Mouse (Mus musculus) gonadal fat pad, adult 2 months (tissue): ENCODE data around the gene Aoc2. TPM values are rescaled to one million over a fixed set of nuclear protein-coding genes. Genes with fewer than 3 reads are reported as not detected.

ENCODE experiments used
- DNase-seq: peaks from one replicate; pipeline ENCODE4 v3.0.0-alpha.2; 2012; ENCODE audit warnings: low read depth
- polyA plus RNA-seq: library from polyadenylated mRNA; depleted of rRNA; stranded (reverse); fragments of >200 nt; gene quantifications from 2 replicates; pipeline ENCODE4 v1.2.3, GENCODE M21; 2012; rRNA removed

The Aoc2 gene
- polyA plus RNA-seq, result 3.2 and 3.6 TPM in 2 replicates

- no peak for DNase-seq
Measured at GRCm38 (mm10) chr11:101324763-101325162, at the start of gene Aoc2. TSS of gene Aoc2 (plus strand) at chr11:101325063.

GRCm38 (mm10) chr11:101275309-101275708, 49.6 kb upstream of the Aoc2 start:
- DNase-seq, result no peak

- no peak for DNase-seq
Measured at GRCm38 (mm10) chr11:101276319-101277070, 48.4 kb upstream of the Aoc2 start.

GRCm38 (mm10) chr11:101277381-101278222, 47.3 kb upstream of the Aoc2 start:
- no peak for DNase-seq

- DNase-seq, result no peak
Measured at GRCm38 (mm10) chr11:101278223-101279192, 46.4 kb upstream of the Aoc2 start, which contains the start of the genes Cntd1 and Coa3. TSS of gene Cntd1 (plus strand) at chr11:101279012. TSS of gene Coa3 (minus strand) at chr11:101279114.

- DNase-seq, result no peak
Measured at GRCm38 (mm10) chr11:101279193-101279569, 45.7 kb upstream of the Aoc2 start.

- no peak for DNase-seq
Measured at GRCm38 (mm10) chr11:101280837-101281236, 44.0 kb upstream of the Aoc2 start.

GRCm38 (mm10) chr11:101282896-101283295, 42.0 kb upstream of the Aoc2 start:
- DNase-seq, result no peak

- DNase-seq, result no peak
Measured at GRCm38 (mm10) chr11:101283805-101284204, 41.1 kb upstream of the Aoc2 start.

- no peak for DNase-seq
Measured at GRCm38 (mm10) chr11:101287306-101287705, 37.6 kb upstream of the Aoc2 start.

- no peak for DNase-seq
Measured at GRCm38 (mm10) chr11:101291231-101291630, 33.6 kb upstream of the Aoc2 start.

- no peak for DNase-seq
Measured at GRCm38 (mm10) chr11:101295191-101295590, 29.7 kb upstream of the Aoc2 start.

GRCm38 (mm10) chr11:101300881-101301280, 24.0 kb upstream of the Aoc2 start:
- no peak for DNase-seq

GRCm38 (mm10) chr11:101301299-101302003, 23.4 kb upstream of the Aoc2 start:
- no peak for DNase-seq

- no peak for DNase-seq
Measured at GRCm38 (mm10) chr11:101302004-101302798, 22.7 kb upstream of the Aoc2 start, which contains the start of gene Becn1. TSS of gene Becn1 (minus strand) at chr11:101302286.

GRCm38 (mm10) chr11:101307744-101308143, 17.1 kb upstream of the Aoc2 start:
- DNase-seq, result no peak

GRCm38 (mm10) chr11:101311083-101311482, 13.8 kb upstream of the Aoc2 start:
- no peak for DNase-seq

- DNase-seq, result no peak
Measured at GRCm38 (mm10) chr11:101312150-101312549, 12.7 kb upstream of the Aoc2 start.

- no peak for DNase-seq
Measured at GRCm38 (mm10) chr11:101314567-101314966, 10.3 kb upstream of the Aoc2 start.

GRCm38 (mm10) chr11:101315082-101315650, 9.7 kb upstream of the Aoc2 start:
- no peak for DNase-seq
